Mouse (Mus musculus) left cerebral cortex, adult 11 months (tissue): ENCODE measurements around the gene Zbtb44.

Experiments
- DNase-seq: peaks from one replicate; pipeline ENCODE4 v3.0.0; 2022; ENCODE audit warnings: low spot score

The Zbtb44 gene

GRCm38 (mm10) chr9:31115586-31115985 is 85.1 kb downstream of the Zbtb44 start:
- no peak for DNase-seq

- DNase-seq = no peak
Observed at GRCm38 (mm10) chr9:31117088-31117487, 86.6 kb downstream of the Zbtb44 start.

GRCm38 (mm10) chr9:31117488-31117887 is 87.0 kb downstream of the Zbtb44 start:
- no peak for DNase-seq

GRCm38 (mm10) chr9:31118520-31119298 is 88.3 kb downstream of the Zbtb44 start:
- no peak for DNase-seq

- DNase-seq = no peak
Observed at GRCm38 (mm10) chr9:31119405-31119804, 89.0 kb downstream of the Zbtb44 start.

GRCm38 (mm10) chr9:31119882-31120532 is 89.6 kb downstream of the Zbtb44 start:
- no peak for DNase-seq

GRCm38 (mm10) chr9:31120533-31120915 is 90.1 kb downstream of the Zbtb44 start:
- no peak for DNase-seq

- no peak for DNase-seq
Observed at GRCm38 (mm10) chr9:31122464-31123030, 92.1 kb downstream of the Zbtb44 start.
